Mouse (Mus musculus): ENCODE results near the gene Insig1.

- TF ChIP-seq CTCF (IDR thresholded peaks at IDR 0.05; ENCODE audit: borderline replicate concordance, extremely low read depth, insufficient read depth, insufficient read length) (no peak), POLR2A (IDR thresholded peaks at IDR 0.05; ENCODE audit: borderline replicate concordance, extremely low read depth, insufficient read depth, insufficient read length, poor library complexity, severe bottlenecking) (no peak)
These were observed 37.3 kb upstream of the Insig1 start for GRCm38 (mm10) chr5:28033826-28034225.

All from brain, embryonic 14.5 days (tissue).